Mouse (Mus musculus): Measurements from ENCODE around the gene Slc50a1.

Slc50a1 gene

GRCm38 (mm10) chr3:89232614-89233013 is 37.8 kb downstream of the Slc50a1 start:
- in situ Hi-C loops (cut with MboI, MseI) = no loop called here

- in situ Hi-C loops (cut with MboI, MseI) = no loop called here
Observed at GRCm38 (mm10) chr3:89231772-89232275, 38.5 kb downstream of the Slc50a1 start.

GRCm38 (mm10) chr3:89231345-89231744 is 39.0 kb downstream of the Slc50a1 start:
- in situ Hi-C loops (cut with MboI, MseI) = no loop called here

GRCm38 (mm10) chr3:89230561-89230960 is 39.8 kb downstream of the Slc50a1 start:
- in situ Hi-C loops (cut with MboI, MseI) = no loop called here

- in situ Hi-C loops (cut with MboI, MseI) = no loop called here
Observed at GRCm38 (mm10) chr3:89229276-89229675, 41.1 kb downstream of the Slc50a1 start.

- in situ Hi-C loops (cut with MboI, MseI) = no loop called here
Observed at GRCm38 (mm10) chr3:89228836-89229235, 41.5 kb downstream of the Slc50a1 start, which contains the start of gene Muc1. Gene Muc1 (plus strand): TSS chr3:89229057.

- in situ Hi-C loops (cut with MboI, MseI) = no loop called here
Observed at GRCm38 (mm10) chr3:89228180-89228549, 42.2 kb downstream of the Slc50a1 start.

- in situ Hi-C loops (cut with MboI, MseI) = no loop called here
Observed at GRCm38 (mm10) chr3:89227307-89228179, 42.8 kb downstream of the Slc50a1 start.

GRCm38 (mm10) chr3:89226900-89227299 is 43.5 kb downstream of the Slc50a1 start, which contains the start of gene Mtx1:
Gene Mtx1 (minus strand): TSS chr3:89227088.
- in situ Hi-C loops (cut with MboI, MseI) = no loop called here

- in situ Hi-C loops (cut with MboI, MseI) = no loop called here
Observed at GRCm38 (mm10) chr3:89226361-89226760, 44.0 kb downstream of the Slc50a1 start.

- in situ Hi-C loops (cut with MboI, MseI) = no loop called here
Observed at GRCm38 (mm10) chr3:89225918-89226317, 44.5 kb downstream of the Slc50a1 start.

GRCm38 (mm10) chr3:89225321-89225815 is 45.0 kb downstream of the Slc50a1 start:
- in situ Hi-C loops (cut with MboI, MseI) = no loop called here

- in situ Hi-C loops (cut with MboI, MseI) = no loop called here
Observed at GRCm38 (mm10) chr3:89224796-89225195, 45.6 kb downstream of the Slc50a1 start.

GRCm38 (mm10) chr3:89221167-89221566 is 49.2 kb downstream of the Slc50a1 start:
- in situ Hi-C loops (cut with MboI, MseI) = no loop called here

- in situ Hi-C loops (cut with MboI, MseI) = no loop called here
Observed at GRCm38 (mm10) chr3:89219546-89219945, 50.8 kb downstream of the Slc50a1 start.

GRCm38 (mm10) chr3:89218271-89218670 is 52.1 kb downstream of the Slc50a1 start:
- in situ Hi-C loops (cut with MboI, MseI) = no loop called here
